Mouse (Mus musculus): ENCODE results near the gene Ypel2. TPM values are rescaled to one million over a fixed set of nuclear protein-coding genes. Genes with fewer than 3 reads are reported as not detected.

The Ypel2 gene
- polyA plus RNA-seq, 1 experiment from 2014 or later = 3.1 TPM

DNA sequence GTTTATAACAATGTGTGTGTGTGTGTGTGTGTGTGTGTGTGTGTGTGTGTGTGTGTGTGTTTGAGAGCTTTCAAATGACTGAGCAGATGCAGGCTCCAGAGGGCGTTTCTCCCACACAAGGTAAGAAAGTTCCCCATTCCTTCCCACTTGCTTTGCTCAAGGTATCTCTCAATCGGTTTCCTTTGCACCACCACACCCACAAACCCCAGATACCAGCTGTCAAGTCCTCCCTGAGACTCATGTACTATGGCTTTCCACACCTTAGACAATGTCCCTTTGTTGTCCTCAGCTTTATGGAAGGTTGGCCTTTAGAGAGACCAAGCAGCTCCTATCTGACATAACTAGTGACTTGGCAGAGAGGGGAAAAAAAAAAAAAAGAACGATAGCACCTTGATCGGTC is 29.3 kb upstream of the Ypel2 start:
- H3K27me3 ChIP-seq (ENCODE audit: control insufficient read depth, insufficient read depth, low read length) = no peaks in the 10 kb centered on the region
- no peaks in the 10 kb centered on the region for H3K4me1 ChIP-seq (ENCODE audit: control insufficient read depth, insufficient read depth, low read length)
- H3K9me3 ChIP-seq (ENCODE audit: control insufficient read depth, low read length) = no peaks in the 10 kb centered on the region
- 88% methylated on average over 4 of the region's 4 CpGs for WGBS
- H3K27ac ChIP-seq (ENCODE audit: low read depth, low read length) = no peak overlapping the region
- no peak for ATAC-seq (ENCODE audit: low read depth)
- H3K36me3 ChIP-seq (ENCODE audit: control insufficient read depth, insufficient read depth, low read length) = no peaks in the 10 kb centered on the region
- H3K9ac ChIP-seq (replicated peaks; ENCODE audit: low read depth, low read length) = no peak overlapping the region
- no peak overlapping the region for H3K4me3 ChIP-seq (ENCODE audit: low read depth, low read length)
- no peak overlapping the region for H3K4me2 ChIP-seq (ENCODE audit: low read depth, low read length)

DNA sequence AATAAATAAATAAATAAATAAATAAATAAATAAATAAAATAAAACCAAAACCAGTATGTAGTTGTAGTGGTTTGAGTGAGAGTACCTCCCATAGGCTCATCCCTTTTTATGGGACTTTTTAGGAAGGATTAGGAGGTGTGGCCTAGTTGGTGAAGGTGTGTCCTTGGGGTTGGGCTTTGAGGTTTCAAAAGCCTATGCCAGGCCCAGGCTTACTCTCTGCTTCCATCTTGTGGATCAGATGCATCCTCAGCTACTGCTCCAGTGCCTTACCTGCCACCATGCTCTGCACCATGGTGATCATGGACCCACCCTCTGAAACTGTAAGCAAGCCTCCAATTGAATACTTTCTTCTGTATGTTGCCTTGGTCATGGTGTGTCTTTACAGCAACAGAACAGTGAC is 28.0 kb upstream of the Ypel2 start:
- Histone ChIP-seq H3K4me2 (ENCODE audit: low read depth, low read length) (no peak overlapping the region), H3K4me1 (ENCODE audit: control insufficient read depth, insufficient read depth, low read length) (no peaks in the 10 kb centered on the region), H3K36me3 (ENCODE audit: control insufficient read depth, insufficient read depth, low read length) (no peaks in the 10 kb centered on the region), H3K27me3 (ENCODE audit: control insufficient read depth, insufficient read depth, low read length) (no peaks in the 10 kb centered on the region), H3K4me3 (ENCODE audit: low read depth, low read length) (no peak overlapping the region), H3K9me3 (ENCODE audit: control insufficient read depth, low read length) (no peaks in the 10 kb centered on the region), H3K9ac (replicated peaks; ENCODE audit: low read depth, low read length) (no peak overlapping the region), H3K27ac (ENCODE audit: low read depth, low read length) (no peak overlapping the region)
- no peak for ATAC-seq (ENCODE audit: low read depth)

DNA sequence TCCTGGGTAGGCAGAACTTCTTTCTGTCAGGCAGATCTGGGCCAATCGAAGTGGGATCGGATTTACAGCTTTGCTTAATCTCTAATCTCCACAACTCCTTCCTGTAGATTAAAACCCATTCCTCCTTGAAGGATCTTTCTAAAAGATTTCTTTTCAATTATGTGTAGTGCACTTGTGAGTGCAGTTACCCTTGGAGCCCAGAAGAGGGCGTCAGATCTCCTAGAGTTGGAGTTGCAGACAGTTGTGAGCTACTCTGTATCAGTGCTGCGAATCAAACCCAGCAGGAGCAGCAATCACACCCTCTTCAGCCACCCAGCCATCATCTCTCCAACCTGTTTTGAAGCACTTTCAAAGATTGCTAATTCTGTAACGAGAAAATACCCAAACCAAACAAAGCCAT is 26.9 kb upstream of the Ypel2 start:
- 84% methylated on average over 5 of the region's 5 CpGs for WGBS
- Histone ChIP-seq H3K4me3 (ENCODE audit: low read depth, low read length) (no peak overlapping the region), H3K4me1 (ENCODE audit: control insufficient read depth, insufficient read depth, low read length) (no peaks in the 10 kb centered on the region), H3K9me3 (ENCODE audit: control insufficient read depth, low read length) (no peaks in the 10 kb centered on the region), H3K36me3 (ENCODE audit: control insufficient read depth, insufficient read depth, low read length) (no peaks in the 10 kb centered on the region), H3K4me2 (ENCODE audit: low read depth, low read length) (no peak overlapping the region), H3K27me3 (ENCODE audit: control insufficient read depth, insufficient read depth, low read length) (no peaks in the 10 kb centered on the region), H3K9ac (replicated peaks; ENCODE audit: low read depth, low read length) (no peak overlapping the region), H3K27ac (ENCODE audit: low read depth, low read length) (no peak overlapping the region)
- no peak for ATAC-seq (ENCODE audit: low read depth)

DNA sequence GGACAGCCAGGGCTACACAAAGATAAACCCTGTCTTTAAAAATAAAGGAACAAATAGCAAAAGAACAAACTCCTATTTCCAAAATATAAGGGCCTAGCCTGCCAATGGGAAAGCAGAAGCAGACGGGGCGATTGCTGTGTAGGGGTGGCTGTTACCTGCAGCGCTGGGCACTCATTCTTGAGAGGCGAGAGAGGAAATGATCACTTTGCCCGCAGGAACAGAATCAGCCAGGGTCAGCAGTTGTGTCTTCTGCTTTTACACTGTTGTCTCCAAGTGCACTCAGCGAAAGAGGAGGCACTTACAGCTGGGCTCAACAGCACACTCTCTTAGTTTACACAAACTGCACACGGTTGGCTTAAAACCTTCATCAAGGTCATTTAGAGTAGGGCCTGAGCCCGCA is 25.9 kb upstream of the Ypel2 start:
- no peak for ATAC-seq (ENCODE audit: low read depth)
- Histone ChIP-seq H3K4me2 (ENCODE audit: low read depth, low read length) (no peak overlapping the region), H3K4me3 (ENCODE audit: low read depth, low read length) (no peak overlapping the region), H3K4me1 (ENCODE audit: control insufficient read depth, insufficient read depth, low read length) (no peaks in the 10 kb centered on the region), H3K9me3 (ENCODE audit: control insufficient read depth, low read length) (no peaks in the 10 kb centered on the region), H3K36me3 (ENCODE audit: control insufficient read depth, insufficient read depth, low read length) (no peaks in the 10 kb centered on the region), H3K27ac (ENCODE audit: low read depth, low read length) (no peak overlapping the region), H3K9ac (replicated peaks; ENCODE audit: low read depth, low read length) (no peak overlapping the region), H3K27me3 (ENCODE audit: control insufficient read depth, insufficient read depth, low read length) (no peaks in the 10 kb centered on the region)
- 84% methylated on average over 8 of the region's 8 CpGs for WGBS

GRCm38 (mm10) chr11:87018081-87018480 is 24.6 kb upstream of the Ypel2 start:
- H3K9me3 ChIP-seq (ENCODE audit: control insufficient read depth, low read length) = no peaks in the 10 kb centered on the region
- no peaks in the 10 kb centered on the region for H3K4me1 ChIP-seq (ENCODE audit: control insufficient read depth, insufficient read depth, low read length)
- H3K4me3 ChIP-seq (ENCODE audit: low read depth, low read length) = no peak overlapping the region
- H3K27me3 ChIP-seq (ENCODE audit: control insufficient read depth, insufficient read depth, low read length) = no peaks in the 10 kb centered on the region
- 84% methylated on average over 4 of the region's 4 CpGs for WGBS
- no peak overlapping the region for H3K27ac ChIP-seq (ENCODE audit: low read depth, low read length)
- no peak overlapping the region for H3K4me2 ChIP-seq (ENCODE audit: low read depth, low read length)
- no peak overlapping the region for H3K9ac ChIP-seq (replicated peaks; ENCODE audit: low read depth, low read length)
- no peaks in the 10 kb centered on the region for H3K36me3 ChIP-seq (ENCODE audit: control insufficient read depth, insufficient read depth, low read length)
- ATAC-seq (ENCODE audit: low read depth) = no peak

DNA sequence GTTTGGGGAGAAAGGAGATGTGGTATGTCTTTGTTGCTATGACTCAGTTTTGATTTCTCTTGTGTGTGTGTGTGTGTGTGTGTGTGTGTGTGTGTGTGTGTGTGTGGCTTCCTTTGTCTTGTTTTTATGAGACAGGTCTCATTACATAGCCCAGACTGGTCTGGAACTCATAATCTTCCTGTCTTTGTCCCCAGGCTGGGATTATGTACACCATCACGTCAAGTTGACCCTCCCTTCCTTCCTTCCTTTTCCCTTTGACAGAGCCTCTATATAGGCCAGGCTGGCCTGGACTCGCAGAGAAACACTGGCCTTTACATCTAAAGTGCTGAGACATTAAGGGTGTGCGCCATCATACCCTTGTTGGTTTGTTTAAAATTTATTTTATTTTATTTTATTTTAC is 22.2 kb upstream of the Ypel2 start:
- H3K4me2 ChIP-seq (ENCODE audit: low read depth, low read length) = no peak overlapping the region
- 75% methylated on average over 3 of the region's 3 CpGs for WGBS
- no peaks in the 10 kb centered on the region for H3K4me1 ChIP-seq (ENCODE audit: control insufficient read depth, insufficient read depth, low read length)
- H3K4me3 ChIP-seq (ENCODE audit: low read depth, low read length) = no peak overlapping the region
- H3K27ac ChIP-seq (ENCODE audit: low read depth, low read length) = no peak overlapping the region
- ATAC-seq (ENCODE audit: low read depth) = no peak
- no peak overlapping the region for H3K9ac ChIP-seq (replicated peaks; ENCODE audit: low read depth, low read length)
- H3K9me3 ChIP-seq (ENCODE audit: control insufficient read depth, low read length) = no peaks in the 10 kb centered on the region
- no peaks in the 10 kb centered on the region for H3K27me3 ChIP-seq (ENCODE audit: control insufficient read depth, insufficient read depth, low read length)
- no peaks in the 10 kb centered on the region for H3K36me3 ChIP-seq (ENCODE audit: control insufficient read depth, insufficient read depth, low read length)

GRCm38 (mm10) chr11:87010476-87010875 is 17.0 kb upstream of the Ypel2 start:
- Histone ChIP-seq H3K9ac (replicated peaks; ENCODE audit: low read depth, low read length) (no peak overlapping the region), H3K9me3 (ENCODE audit: control insufficient read depth, low read length) (no peaks in the 10 kb centered on the region), H3K4me1 (ENCODE audit: control insufficient read depth, insufficient read depth, low read length) (no peaks in the 10 kb centered on the region), H3K36me3 (ENCODE audit: control insufficient read depth, insufficient read depth, low read length) (no peaks in the 10 kb centered on the region), H3K4me3 (ENCODE audit: low read depth, low read length) (no peak overlapping the region), H3K27me3 (ENCODE audit: control insufficient read depth, insufficient read depth, low read length) (no peaks in the 10 kb centered on the region), H3K27ac (ENCODE audit: low read depth, low read length) (no peak overlapping the region), H3K4me2 (ENCODE audit: low read depth, low read length) (no peak overlapping the region)
- 36% methylated on average over 9 of the region's 9 CpGs for whole genome bisulfite sequencing
- ATAC-seq (ENCODE audit: low read depth) = no peak

- Histone ChIP-seq H3K9ac (replicated peaks; ENCODE audit: low read depth, low read length) (no peak overlapping the region), H3K4me3 (ENCODE audit: low read depth, low read length) (no peak overlapping the region), H3K4me2 (ENCODE audit: low read depth, low read length) (no peak overlapping the region), H3K4me1 (ENCODE audit: control insufficient read depth, insufficient read depth, low read length) (no peaks in the 10 kb centered on the region), H3K36me3 (ENCODE audit: control insufficient read depth, insufficient read depth, low read length) (no peaks in the 10 kb centered on the region), H3K27me3 (ENCODE audit: control insufficient read depth, insufficient read depth, low read length) (no peaks in the 10 kb centered on the region), H3K9me3 (ENCODE audit: control insufficient read depth, low read length) (no peaks in the 10 kb centered on the region), H3K27ac (ENCODE audit: low read depth, low read length) (no peak overlapping the region)
- 11% methylated on average over 8 of the region's 8 CpGs for WGBS
- no peak for ATAC-seq (ENCODE audit: low read depth)
Observed at GRCm38 (mm10) chr11:87007371-87007770, 13.9 kb upstream of the Ypel2 start.

DNA sequence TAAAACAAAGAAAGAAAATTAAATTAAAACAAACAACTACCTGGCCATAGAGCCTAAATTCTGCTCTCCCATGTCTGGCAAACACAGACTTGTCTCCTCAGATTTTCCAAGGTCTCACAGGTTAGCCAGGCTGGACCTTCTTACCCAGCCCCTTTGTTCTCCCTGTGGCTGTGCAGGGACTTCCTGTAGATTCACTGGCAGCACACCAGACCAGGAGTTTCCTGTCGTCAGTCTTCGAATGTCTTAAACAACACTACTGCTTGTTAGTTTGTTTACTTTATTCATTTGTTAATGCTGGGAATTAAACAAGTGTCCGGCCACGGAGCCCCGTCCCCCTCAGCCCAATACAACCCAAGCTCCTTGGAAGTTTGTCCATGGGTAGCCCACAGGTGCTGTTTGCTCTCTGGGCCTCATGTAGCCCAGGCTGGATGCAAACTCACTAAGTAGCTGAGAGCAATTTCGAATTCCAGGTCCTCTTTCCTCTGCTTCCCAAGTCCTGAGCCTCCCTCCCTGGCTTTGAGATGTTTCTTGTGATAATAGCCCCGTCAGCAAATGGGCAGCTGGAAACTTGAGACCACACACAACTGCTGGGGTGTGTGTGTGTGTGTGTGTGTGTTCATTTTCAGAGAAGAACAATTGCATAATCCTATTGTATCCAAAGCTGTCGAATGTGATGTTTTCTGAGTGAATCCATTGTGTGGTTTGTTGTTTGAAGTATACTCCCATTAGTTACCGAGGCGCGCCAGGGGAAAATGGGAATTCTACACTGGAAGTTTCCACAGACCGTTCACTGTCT is 11.7 kb upstream of the Ypel2 start:
- Histone ChIP-seq H3K4me2 (ENCODE audit: low read depth, low read length) (no peak overlapping the region), H3K27me3 (ENCODE audit: control insufficient read depth, insufficient read depth, low read length) (no peaks in the 10 kb centered on the region), H3K36me3 (ENCODE audit: control insufficient read depth, insufficient read depth, low read length) (no peaks in the 10 kb centered on the region), H3K27ac (ENCODE audit: low read depth, low read length) (no peak overlapping the region), H3K4me3 (ENCODE audit: low read depth, low read length) (no peak overlapping the region), H3K4me1 (ENCODE audit: control insufficient read depth, insufficient read depth, low read length) (no peaks in the 10 kb centered on the region), H3K9ac (replicated peaks; ENCODE audit: low read depth, low read length) (no peak overlapping the region), H3K9me3 (ENCODE audit: control insufficient read depth, low read length) (no peaks in the 10 kb centered on the region)
- ATAC-seq (ENCODE audit: low read depth) = no peak
- 67% methylated on average over 12 of the region's 12 CpGs for WGBS

Measured in neural tube, embryonic 14.5 days (tissue).